11 mouse cellular contexts compared by ENCODE assay signal in genomic region chr10:39559321-39559720, GRCm38 (mm10). TPM values are rescaled to one million over a fixed set of nuclear protein-coding genes. Genes with fewer than 3 reads are reported as not detected.
DNase-seq lines count a peak whose midpoint lies in the region; ATAC-seq lines count a peak whose summit lies in the region.
"Had no signal": no experiment of that assay in that cellular context is flagged by ENCODE, and none has a peak within 500 bp of the region (broad histone marks: within the 10 kb centered on the region; RNA-seq: fewer than 3 reads in every experiment).

No protein-coding gene starts in this region.

- no peak overlapping the region for H3K9ac ChIP-seq in forebrain, embryonic 12.5 days
- H3K9ac ChIP-seq in forebrain, embryonic 16.5 days (replicated peaks; ENCODE audit: low read depth, low read length): no peak overlapping the region
- H3K9ac ChIP-seq in kidney, embryonic 16.5 days (replicated peaks; ENCODE audit: low read length): no peak overlapping the region
- no peak overlapping the region for H3K9ac ChIP-seq in heart, embryonic 11.5 days (ENCODE audit: low read depth, low read length)
- H3K9ac ChIP-seq in midbrain, embryonic 16.5 days (ENCODE audit: low read depth, low read length): no peak overlapping the region
- no peak overlapping the region for H3K9ac ChIP-seq in liver, embryonic 11.5 days (ENCODE audit: low read depth, low read length)

- H3K27me3 ChIP-seq in forebrain, embryonic 12.5 days: no peaks in the 10 kb centered on the region
- no peaks in the 10 kb centered on the region for H3K27me3 ChIP-seq in forebrain, embryonic 16.5 days (replicated peaks; ENCODE audit: control insufficient read depth, insufficient read depth, low read length)
- no peaks in the 10 kb centered on the region for H3K27me3 ChIP-seq in kidney, embryonic 16.5 days (ENCODE audit: insufficient read depth, low read length)
- H3K27me3 ChIP-seq in heart, embryonic 11.5 days (ENCODE audit: control insufficient read depth, insufficient read depth, low read length): no peaks in the 10 kb centered on the region
- no peaks in the 10 kb centered on the region for H3K27me3 ChIP-seq in midbrain, embryonic 16.5 days (ENCODE audit: control insufficient read depth, insufficient read depth, low read depth, low read length)
- no peaks in the 10 kb centered on the region for H3K27me3 ChIP-seq in liver, embryonic 11.5 days (replicated peaks; ENCODE audit: control insufficient read depth, insufficient read depth, low read length)

- 87% methylated on average over 3 of the region's 3 CpGs for WGBS in forebrain, embryonic 12.5 days
- 80% methylated on average over 3 of the region's 3 CpGs for WGBS in forebrain, embryonic 16.5 days
- WGBS in kidney, embryonic 16.5 days: 51% methylated on average over 3 of the region's 3 CpGs
- 61% methylated on average over 3 of the region's 3 CpGs for WGBS in heart, embryonic 11.5 days (ENCODE audit: insufficient replicate concordance)
- WGBS in midbrain, embryonic 16.5 days: 77% methylated on average over 3 of the region's 3 CpGs
- WGBS in liver, embryonic 11.5 days: 71% methylated on average over 3 of the region's 3 CpGs

- H3K27ac ChIP-seq in forebrain, embryonic 12.5 days: peak overlapping the region; percentile 71
- H3K27ac ChIP-seq in forebrain, embryonic 16.5 days (ENCODE audit: low read length): no peak overlapping the region
- H3K27ac ChIP-seq in kidney, embryonic 16.5 days (ENCODE audit: low read length): peak overlapping the region; percentile 88
- H3K27ac ChIP-seq in heart, embryonic 11.5 days (ENCODE audit: low read depth, low read length): peak overlapping the region; percentile 1; the same call in 1 of the 2 replicates
- H3K27ac ChIP-seq in midbrain, embryonic 16.5 days (ENCODE audit: low read length): peak overlapping the region; percentile 69
- no peak overlapping the region for H3K27ac ChIP-seq in liver, embryonic 11.5 days (ENCODE audit: low read depth, low read length)

- no peak for DNase-seq in kidney, adult 9 months
- DNase-seq in cerebellum, adult 9-11 months: no peak
- DNase-seq in liver, embryonic 11.5 days (ENCODE audit: low spot score): no peak
- DNase-seq: layer of hippocampus, postnatal 36 days had no signal

- no peaks in the 10 kb centered on the region for H3K36me3 ChIP-seq in forebrain, embryonic 12.5 days (replicated peaks)
- peaks cover 3% of the 10 kb centered on the region; the same call in 1 of the 2 replicates for H3K36me3 ChIP-seq in forebrain, embryonic 16.5 days (ENCODE audit: control insufficient read depth, insufficient read depth)
- H3K36me3 ChIP-seq in kidney, embryonic 16.5 days (ENCODE audit: insufficient read depth, low read length): no peaks in the 10 kb centered on the region; the same call in 1 of the 2 replicates
- H3K36me3 ChIP-seq in heart, embryonic 11.5 days (ENCODE audit: control insufficient read depth, insufficient read depth, low read length): no peaks in the 10 kb centered on the region
- no peaks in the 10 kb centered on the region for H3K36me3 ChIP-seq in midbrain, embryonic 16.5 days (ENCODE audit: control insufficient read depth, insufficient read depth, low read length)
- H3K36me3 ChIP-seq in liver, embryonic 11.5 days (ENCODE audit: control insufficient read depth, insufficient read depth, low read length): no peaks in the 10 kb centered on the region

- ATAC-seq in forebrain, embryonic 12.5 days (ENCODE audit: low FRiP score): no peak
- no peak for ATAC-seq in forebrain, embryonic 16.5 days
- ATAC-seq in kidney, embryonic 16.5 days (ENCODE audit: low FRiP score, low TSS enrichment): no peak
- no peak for ATAC-seq in heart, embryonic 11.5 days (replicated peaks; ENCODE audit: insufficient number of reproducible peaks, low FRiP score, low TSS enrichment)
- ATAC-seq in midbrain, embryonic 16.5 days: no peak
- ATAC-seq in liver, embryonic 11.5 days (replicated peaks; ENCODE audit: low FRiP score): no peak
- ATAC-seq: inflammation-experienced regulatory T-cells, adult 6 months had no signal

- H3K4me3 ChIP-seq in forebrain, embryonic 12.5 days (replicated peaks): no peak overlapping the region
- no peak overlapping the region for H3K4me3 ChIP-seq in forebrain, embryonic 16.5 days (replicated peaks; ENCODE audit: low read length)
- no peak overlapping the region for H3K4me3 ChIP-seq in kidney, embryonic 16.5 days (ENCODE audit: low read length)
- no peak overlapping the region for H3K4me3 ChIP-seq in heart, embryonic 11.5 days (ENCODE audit: low read depth, low read length)
- no peak overlapping the region for H3K4me3 ChIP-seq in midbrain, embryonic 16.5 days (ENCODE audit: low read depth, low read length)
- no peak overlapping the region for H3K4me3 ChIP-seq in liver, embryonic 11.5 days (ENCODE audit: low read depth, low read length)

- peaks cover 59% of the 10 kb centered on the region for H3K4me1 ChIP-seq in forebrain, embryonic 12.5 days
- H3K4me1 ChIP-seq in forebrain, embryonic 16.5 days (replicated peaks; ENCODE audit: control insufficient read depth, insufficient read depth, low read length): peaks cover 26% of the 10 kb centered on the region
- peaks cover 87% of the 10 kb centered on the region for H3K4me1 ChIP-seq in kidney, embryonic 16.5 days (ENCODE audit: insufficient read depth, low read length)
- peaks cover 63% of the 10 kb centered on the region for H3K4me1 ChIP-seq in heart, embryonic 11.5 days (ENCODE audit: control insufficient read depth, insufficient read depth, low read length)
- peaks cover 45% of the 10 kb centered on the region for H3K4me1 ChIP-seq in midbrain, embryonic 16.5 days (ENCODE audit: control insufficient read depth, insufficient read depth, low read length)
- peaks cover 36% of the 10 kb centered on the region for H3K4me1 ChIP-seq in liver, embryonic 11.5 days (replicated peaks; ENCODE audit: control insufficient read depth, insufficient read depth, low read length)

- no peaks in the 10 kb centered on the region for H3K9me3 ChIP-seq in forebrain, embryonic 12.5 days
- H3K9me3 ChIP-seq in forebrain, embryonic 16.5 days (ENCODE audit: control insufficient read depth, low read length): no peaks in the 10 kb centered on the region
- no peaks in the 10 kb centered on the region for H3K9me3 ChIP-seq in kidney, embryonic 16.5 days (ENCODE audit: low read length)
- H3K9me3 ChIP-seq in heart, embryonic 11.5 days (replicated peaks; ENCODE audit: control insufficient read depth, low read length): no peaks in the 10 kb centered on the region
- H3K9me3 ChIP-seq in midbrain, embryonic 16.5 days (replicated peaks; ENCODE audit: control insufficient read depth, low read length, poor library complexity, severe bottlenecking): no peaks in the 10 kb centered on the region
- no peaks in the 10 kb centered on the region for H3K9me3 ChIP-seq in liver, embryonic 11.5 days (ENCODE audit: control insufficient read depth, low read length)
- H3K9me3 ChIP-seq: G1E had no signal

- no peak overlapping the region for H3K4me2 ChIP-seq in forebrain, embryonic 12.5 days
- no peak overlapping the region for H3K4me2 ChIP-seq in forebrain, embryonic 16.5 days (ENCODE audit: low read length)
- no peak overlapping the region for H3K4me2 ChIP-seq in kidney, embryonic 16.5 days (replicated peaks; ENCODE audit: low read depth, low read length)
- no peak overlapping the region for H3K4me2 ChIP-seq in heart, embryonic 11.5 days
- no peak overlapping the region for H3K4me2 ChIP-seq in midbrain, embryonic 16.5 days (ENCODE audit: low read length)
- no peak overlapping the region for H3K4me2 ChIP-seq in liver, embryonic 11.5 days

RNA-seq across cellular contexts. Expression of gene Traf3ip2, which starts 53.4 kb away (rescaled TPM):
- 4.7 and 6.0 TPM in 2 replicates for polyA plus RNA-seq in forebrain, embryonic 12.5 days (2016; fragmentation: Nextera tagmentation; extraction: Ambion mirVana)
- polyA plus RNA-seq in forebrain, embryonic 16.5 days (2015; fragmentation: Nextera tagmentation; extraction: Ambion mirVana): 6.3 and 6.9 TPM in 2 replicates
- polyA plus RNA-seq in kidney, embryonic 16.5 days (2015; fragmentation: Nextera tagmentation; extraction: Ambion mirVana): 18.4 and 18.9 TPM in 2 replicates
- polyA plus RNA-seq in heart, embryonic 11.5 days (2014; fragmentation: Nextera tagmentation; extraction: Ambion mirVana): 11.6 and 12.9 TPM in 2 replicates
- 5.2 and 6.7 TPM in 2 replicates for polyA plus RNA-seq in midbrain, embryonic 16.5 days (2015; fragmentation: Nextera tagmentation; extraction: Ambion mirVana)
- 5.2 and 6.6 TPM in 2 replicates for polyA plus RNA-seq in liver, embryonic 11.5 days (2014; fragmentation: Nextera tagmentation; extraction: Ambion mirVana)

Comparison
In these comparisons a context has a peak if more than half of its experiments do, and no peak if none do; other contexts are left out.
1. H3K27ac ChIP-seq: peak in forebrain, embryonic 12.5 days (single experiment), kidney, embryonic 16.5 days (single experiment), heart, embryonic 11.5 days (single experiment) and midbrain, embryonic 16.5 days (single experiment); none in forebrain, embryonic 16.5 days (single experiment) and liver, embryonic 11.5 days (single experiment).